Mouse (Mus musculus) heart, adult 2 months (tissue): Measurements from ENCODE around the gene Tnfaip8l3.

Experiments
- CTCF ChIP-seq: fragments of 200-600 bp; IDR thresholded peaks from 2 replicates; pipeline ENCODE4 v1.8.1; 2022; ENCODE audit warnings: antibody characterized with exemption, mild to moderate bottlenecking, moderate library complexity
- EP300 ChIP-seq: fragments of 200-500 bp; IDR thresholded peaks from 2 replicates; pipeline ENCODE4 v1.6.1; 2011; ENCODE audit warnings: low read depth, low read length, control low read depth; ENCODE audit not compliant: insufficient read depth
- POLR2A ChIP-seq: fragments of 200-500 bp; IDR thresholded peaks from 2 replicates; pipeline ENCODE4 v1.6.1; 2011; ENCODE audit warnings: mild to moderate bottlenecking, low read depth, low read length, control low read depth; ENCODE audit not compliant: insufficient read depth

DNA sequence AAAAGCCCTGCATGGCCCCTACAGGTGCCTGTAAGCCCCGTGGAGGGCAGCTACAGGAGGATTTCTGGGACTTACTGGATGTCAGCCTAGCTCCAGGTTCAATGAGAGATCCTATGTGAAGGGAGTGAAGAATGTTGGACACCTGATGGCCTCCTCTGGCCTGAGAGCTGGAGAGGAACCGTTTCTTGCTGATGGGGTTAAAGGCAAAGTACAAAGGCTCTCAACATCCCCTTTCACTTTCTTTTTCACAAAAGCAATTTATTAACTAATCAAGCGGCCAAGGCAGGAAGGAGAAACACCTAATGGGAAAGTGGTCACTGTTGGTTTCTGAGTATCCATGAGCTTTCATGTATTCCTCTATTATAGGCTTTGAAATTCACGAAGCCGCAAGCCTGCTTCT is 1.0 kb upstream of the Tnfaip8l3 start:
- TF ChIP-seq POLR2A: no peak
- TF ChIP-seq CTCF: no peak
- TF ChIP-seq EP300: no peak
